Mouse (Mus musculus): Measurements from ENCODE around the gene Degs1. TPM values are rescaled to one million over a fixed set of nuclear protein-coding genes. Genes with fewer than 3 reads are reported as not detected.
"Not testable (repeated sequence)": the region's sequence is repeated elsewhere in the genome, so short reads cannot be mapped to it uniquely, and the experiment has no call there.

Degs1 gene
- total RNA-seq (2014; fragmentation: Nextera tagmentation) = 47.8 and 48.3 TPM in 2 replicates
- 41.5 and 45.5 TPM in 2 replicates for total RNA-seq (2017)

DNA sequence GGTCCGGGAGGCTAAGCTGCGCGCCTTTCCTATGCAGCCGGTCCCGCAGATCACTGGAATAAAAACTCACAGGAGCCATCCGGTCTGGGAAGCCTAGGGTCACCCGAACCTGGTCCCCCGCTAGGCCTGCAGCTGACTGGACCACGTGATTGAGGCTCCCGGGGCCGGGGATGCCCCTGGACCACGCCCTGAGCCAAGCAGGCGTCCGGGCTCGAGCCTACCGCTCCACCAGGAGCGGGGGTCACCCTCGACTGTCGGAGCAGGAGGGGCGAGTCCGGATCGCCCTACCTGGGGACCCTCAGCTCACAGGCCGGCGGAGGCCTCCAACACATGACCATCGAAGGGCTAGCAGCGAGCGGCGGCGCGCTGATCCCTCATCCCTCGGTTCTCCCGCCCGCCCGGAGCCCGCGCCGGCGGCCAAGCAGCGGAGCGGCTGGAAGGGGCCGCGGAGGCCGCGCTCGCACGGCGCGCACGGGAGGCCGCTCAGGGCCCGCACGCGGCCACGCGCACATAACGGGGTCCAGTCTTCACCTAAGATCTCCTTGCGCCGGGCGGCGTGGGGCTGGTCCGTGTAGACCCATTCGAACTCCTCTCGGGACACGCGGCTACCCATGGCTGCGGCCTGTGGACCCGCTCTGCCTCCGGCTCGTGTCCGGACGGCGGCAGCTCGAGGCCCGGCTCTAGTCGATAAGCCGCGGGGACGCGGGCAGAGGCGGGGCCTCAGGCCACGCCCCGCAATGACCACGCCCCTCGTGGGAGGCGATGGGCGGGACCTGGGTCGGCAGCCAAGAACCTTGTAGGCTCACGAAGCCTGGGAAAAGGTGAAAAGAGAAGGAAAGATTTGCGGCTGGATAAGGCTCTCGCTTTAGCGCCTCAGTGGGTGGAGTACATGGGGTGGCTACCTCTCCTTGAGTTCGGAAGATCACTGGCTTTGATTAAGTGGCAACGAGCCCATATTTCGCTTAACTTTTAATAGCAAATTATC, at the start of gene Degs1:
TSS of gene Degs1 (minus strand) at position 714 of the 985 bp plus-strand sequence.
- peak; percentile 83 for ATAC-seq (replicated peaks; ENCODE audit: poor library complexity, severe bottlenecking)

DNA sequence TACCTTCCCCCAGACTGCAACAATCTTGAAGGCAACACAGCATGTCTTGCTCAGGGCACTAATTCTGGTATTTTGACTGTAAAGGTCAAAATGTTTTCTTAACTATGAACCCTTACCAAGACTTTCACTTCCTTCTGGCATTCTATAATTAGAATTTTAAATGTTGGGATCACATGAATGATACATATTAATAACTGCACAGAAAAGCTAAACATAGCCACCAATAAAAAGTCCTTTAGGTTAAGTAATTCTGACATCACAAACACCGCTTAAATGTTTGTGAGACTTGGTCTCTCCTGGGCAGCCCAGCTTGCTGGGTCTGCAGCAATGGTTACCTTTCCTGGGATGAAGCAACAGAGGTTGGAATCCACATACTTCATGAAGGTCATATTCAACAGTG, 43.3 kb upstream of the Degs1 start:
- peak; percentile 69 for ATAC-seq (replicated peaks; ENCODE audit: poor library complexity, severe bottlenecking)

DNA sequence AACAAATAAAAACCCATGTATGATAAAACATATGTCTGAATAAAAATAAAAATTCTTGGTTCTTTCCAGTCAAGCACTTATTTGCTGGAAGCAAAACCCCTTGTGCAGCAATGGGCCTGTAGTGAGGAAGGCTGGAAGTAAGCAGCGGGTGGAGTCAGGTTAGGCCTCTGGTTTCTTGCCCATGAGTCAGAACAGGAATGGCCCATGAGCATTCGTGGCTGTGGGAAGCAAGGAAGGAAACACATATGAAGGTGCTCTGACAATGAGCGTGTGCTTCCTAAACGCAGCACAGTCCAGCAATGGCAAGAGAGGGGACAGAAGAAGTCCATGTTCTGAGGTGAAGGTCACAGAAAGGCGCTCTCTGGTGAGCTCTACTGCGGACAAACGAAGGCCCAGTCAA, 41.9 kb upstream of the Degs1 start:
- ATAC-seq (replicated peaks; ENCODE audit: poor library complexity, severe bottlenecking) = no peak

GRCm38 (mm10) chr1:182323139-182323538, 40.5 kb upstream of the Degs1 start:
- ATAC-seq (replicated peaks; ENCODE audit: poor library complexity, severe bottlenecking) = peak; percentile 41; the same call in 1 of the 2 replicates

GRCm38 (mm10) chr1:182314201-182314600, 31.6 kb upstream of the Degs1 start:
- ATAC-seq (replicated peaks; ENCODE audit: poor library complexity, severe bottlenecking) = no peak

GRCm38 (mm10) chr1:182313181-182313580, 30.6 kb upstream of the Degs1 start:
- no peak for ATAC-seq (replicated peaks; ENCODE audit: poor library complexity, severe bottlenecking)

- no peak for ATAC-seq (replicated peaks; ENCODE audit: poor library complexity, severe bottlenecking)
These were observed 28.8 kb upstream of the Degs1 start for GRCm38 (mm10) chr1:182311376-182311775.

GRCm38 (mm10) chr1:182310316-182310715, 27.7 kb upstream of the Degs1 start:
- ATAC-seq (replicated peaks; ENCODE audit: poor library complexity, severe bottlenecking) = no peak

DNA sequence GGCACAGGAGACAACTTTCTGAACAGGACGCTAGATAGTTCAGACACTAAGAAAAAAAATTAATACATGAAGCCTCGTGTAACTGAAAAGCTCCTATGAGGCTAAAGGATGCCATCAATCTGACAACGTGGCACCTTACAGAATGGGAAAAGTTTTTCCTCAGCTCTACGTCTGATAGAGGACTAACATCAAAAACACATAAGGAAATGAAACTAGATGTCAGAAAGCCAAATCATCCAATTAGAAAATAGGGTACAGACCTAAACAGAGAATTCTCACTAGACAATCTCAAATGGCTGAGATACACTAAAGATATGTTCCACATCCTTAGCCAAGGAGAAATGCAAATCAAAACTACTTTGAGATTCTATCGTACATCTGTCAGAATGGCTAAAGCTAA, 26.8 kb upstream of the Degs1 start:
- ATAC-seq (replicated peaks; ENCODE audit: poor library complexity, severe bottlenecking) = no peak

DNA sequence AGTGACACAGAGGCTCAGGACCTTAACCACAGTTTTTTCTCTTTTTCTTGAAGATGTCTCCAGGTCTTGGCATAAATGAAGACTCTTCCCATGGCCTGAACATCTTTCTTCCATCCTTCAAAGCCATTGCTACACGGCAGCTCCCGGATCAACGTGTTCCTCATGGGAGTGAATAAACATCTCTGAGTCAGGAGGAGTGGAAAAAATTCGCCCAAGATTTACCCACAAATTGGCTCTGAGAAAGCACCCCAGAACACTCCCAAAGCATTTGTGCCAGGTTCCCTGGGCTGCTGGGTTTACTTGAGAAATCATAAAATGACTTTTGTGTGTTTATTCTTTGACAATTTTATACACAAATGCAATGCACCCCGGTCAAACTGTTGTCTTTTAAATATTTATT, 20.3 kb upstream of the Degs1 start:
- ATAC-seq (replicated peaks; ENCODE audit: poor library complexity, severe bottlenecking) = no peak

DNA sequence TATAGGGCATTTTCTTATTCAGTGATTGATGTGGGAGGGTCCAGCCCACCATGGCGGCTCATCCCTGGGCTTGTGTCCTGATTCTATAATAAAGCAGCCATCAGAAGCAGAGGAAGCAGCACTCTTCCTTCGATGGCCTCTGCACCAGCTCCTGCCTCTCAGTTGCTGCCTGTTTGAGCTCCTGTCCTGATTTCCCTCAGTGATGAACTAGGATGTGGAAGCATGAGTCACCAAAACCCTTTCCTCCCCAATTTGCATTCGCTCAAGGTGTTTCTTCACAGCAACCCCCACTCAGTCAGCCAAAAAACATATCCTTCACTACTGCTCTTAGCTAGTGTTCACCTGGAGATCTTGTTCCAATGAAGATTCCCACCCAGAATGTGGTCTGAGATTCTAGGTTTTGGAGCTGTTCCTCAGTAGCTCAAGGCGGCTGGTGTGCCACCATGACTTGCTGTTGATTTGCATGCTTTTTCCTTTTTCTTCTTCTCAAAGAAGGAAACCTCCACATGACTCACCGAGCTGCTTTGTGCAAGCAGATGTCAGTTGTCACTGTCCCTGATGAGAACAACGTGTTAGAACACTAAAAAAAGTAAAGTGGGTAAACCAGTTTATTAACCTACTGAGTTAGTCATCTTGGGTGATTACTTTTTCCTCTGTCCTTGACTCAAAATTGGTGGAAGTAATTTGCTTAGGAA, 19.7 kb upstream of the Degs1 start:
- no peak for ATAC-seq (replicated peaks; ENCODE audit: poor library complexity, severe bottlenecking)

DNA sequence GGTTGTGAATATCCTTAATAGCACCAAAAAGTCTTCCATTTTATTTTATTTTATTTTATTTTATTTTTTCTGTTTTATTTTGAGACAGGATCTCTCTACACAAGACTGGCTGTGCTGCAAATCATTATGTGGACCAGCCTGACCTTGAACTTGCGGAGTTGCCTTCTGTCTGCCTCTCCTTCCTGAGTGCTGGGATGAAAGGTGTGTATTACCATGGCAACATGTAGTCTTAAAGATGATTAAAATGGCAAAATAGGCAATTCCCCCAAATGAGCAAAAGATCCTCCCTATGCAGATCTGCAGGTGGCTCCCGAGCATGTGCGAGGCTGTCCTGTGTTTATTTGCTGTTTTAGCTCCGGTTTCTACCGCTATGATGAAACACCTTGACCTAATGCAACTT, 15.2 kb upstream of the Degs1 start:
- ATAC-seq (replicated peaks; ENCODE audit: poor library complexity, severe bottlenecking) = no peak

DNA sequence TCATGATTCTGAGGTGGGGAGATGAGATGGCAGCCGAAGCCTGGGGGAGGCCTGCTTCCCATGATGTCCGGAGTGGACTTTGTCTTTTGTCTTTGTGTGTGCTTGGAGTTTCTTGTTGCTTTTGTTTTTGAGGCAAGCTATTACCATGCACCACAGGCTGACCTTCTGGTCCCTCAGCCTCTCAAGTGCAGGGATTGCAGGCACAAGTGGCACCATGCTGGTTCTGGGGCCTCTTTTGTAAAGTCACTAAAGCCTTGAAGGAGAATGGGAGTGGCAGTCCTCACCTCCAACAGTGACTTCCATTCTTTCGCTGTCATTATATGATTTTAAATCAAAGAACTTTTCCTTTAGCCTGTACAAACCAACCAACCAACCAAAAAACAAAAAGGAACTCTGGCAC, 14.6 kb upstream of the Degs1 start:
- ATAC-seq (replicated peaks; ENCODE audit: poor library complexity, severe bottlenecking) = no peak

DNA sequence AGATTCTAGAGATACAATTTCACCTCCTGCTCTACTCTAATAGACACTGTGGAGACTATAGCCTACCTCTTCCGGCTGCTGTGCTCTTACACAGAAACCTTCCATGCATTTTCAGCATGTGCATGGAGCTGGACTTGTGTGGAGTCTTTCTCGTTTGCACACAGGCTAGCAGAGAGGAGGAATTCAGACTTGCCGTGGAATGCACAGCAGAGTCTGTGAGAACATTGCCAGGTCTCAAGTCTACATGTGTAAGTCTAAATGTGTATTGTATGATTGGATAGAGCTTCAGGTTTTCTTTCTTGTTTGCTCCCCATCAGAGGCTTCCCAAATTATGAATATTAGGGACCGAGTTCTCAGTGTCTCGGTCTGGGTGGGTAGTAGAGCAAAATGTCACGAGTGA, 14.2 kb upstream of the Degs1 start:
- ATAC-seq (replicated peaks; ENCODE audit: poor library complexity, severe bottlenecking) = no peak

- ATAC-seq (replicated peaks; ENCODE audit: poor library complexity, severe bottlenecking) = no peak
These were observed 13.5 kb upstream of the Degs1 start for GRCm38 (mm10) chr1:182296141-182296540.

- no peak for ATAC-seq (replicated peaks; ENCODE audit: poor library complexity, severe bottlenecking)
These were observed 9.7 kb upstream of the Degs1 start for GRCm38 (mm10) chr1:182292291-182292690.

DNA sequence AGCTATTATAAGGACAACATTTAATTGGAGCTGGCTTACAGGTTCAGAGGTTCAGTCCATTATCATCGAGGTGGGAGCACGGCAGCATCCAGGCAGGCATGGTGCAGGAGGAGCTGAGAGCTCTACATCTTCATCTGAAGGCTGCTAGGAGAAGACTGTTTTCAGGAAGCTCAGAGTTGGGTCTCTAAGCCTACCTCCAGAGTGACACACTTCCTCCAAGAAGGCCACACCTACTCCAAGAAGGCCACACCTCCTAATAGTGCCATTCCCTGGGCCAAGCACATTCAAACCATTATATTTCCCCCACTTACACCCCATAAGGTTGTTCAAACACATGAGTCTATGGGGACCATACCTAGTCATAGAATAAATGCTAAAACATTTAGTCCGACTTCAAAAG, 8.1 kb upstream of the Degs1 start:
- ATAC-seq (replicated peaks; ENCODE audit: poor library complexity, severe bottlenecking) = not testable (repeated sequence)

GRCm38 (mm10) chr1:182289781-182290180, 7.2 kb upstream of the Degs1 start:
- no peak for ATAC-seq (replicated peaks; ENCODE audit: poor library complexity, severe bottlenecking)

DNA sequence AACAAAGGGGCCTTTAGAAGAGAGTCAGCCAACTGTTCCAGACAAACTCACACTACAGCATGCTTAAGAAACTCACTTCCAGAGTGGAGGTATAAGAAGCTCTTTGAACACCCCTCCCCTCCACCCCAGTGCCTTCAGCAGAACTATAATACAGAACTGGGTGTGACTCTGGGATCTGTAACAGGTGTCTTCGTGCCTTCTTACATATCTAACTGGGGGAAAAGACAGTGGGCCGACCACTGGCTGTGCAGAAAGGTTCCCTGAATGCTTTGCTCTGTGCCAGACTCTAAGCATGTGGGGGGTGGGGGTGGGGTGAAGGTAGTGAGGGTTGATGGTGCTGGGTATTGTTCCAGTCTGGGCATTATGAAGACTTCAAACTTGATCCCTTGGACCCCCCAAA, 6.0 kb upstream of the Degs1 start:
- ATAC-seq (replicated peaks; ENCODE audit: poor library complexity, severe bottlenecking) = no peak

- peak; percentile 48 for ATAC-seq (replicated peaks; ENCODE audit: poor library complexity, severe bottlenecking)
These were observed 5.2 kb upstream of the Degs1 start for GRCm38 (mm10) chr1:182287781-182288180.

GRCm38 (mm10) chr1:182284795-182285194, 2.2 kb upstream of the Degs1 start:
- ATAC-seq (replicated peaks; ENCODE audit: poor library complexity, severe bottlenecking) = no peak

Measured in granulocyte monocyte progenitor cell, adult 5-6 weeks (primary cell).